Mouse (Mus musculus): ENCODE results near the gene C1qa. TPM values are rescaled to one million over a fixed set of nuclear protein-coding genes. Genes with fewer than 3 reads are reported as not detected.

Gene C1qa
- polyA plus RNA-seq, 1 experiment = not detected

DNA sequence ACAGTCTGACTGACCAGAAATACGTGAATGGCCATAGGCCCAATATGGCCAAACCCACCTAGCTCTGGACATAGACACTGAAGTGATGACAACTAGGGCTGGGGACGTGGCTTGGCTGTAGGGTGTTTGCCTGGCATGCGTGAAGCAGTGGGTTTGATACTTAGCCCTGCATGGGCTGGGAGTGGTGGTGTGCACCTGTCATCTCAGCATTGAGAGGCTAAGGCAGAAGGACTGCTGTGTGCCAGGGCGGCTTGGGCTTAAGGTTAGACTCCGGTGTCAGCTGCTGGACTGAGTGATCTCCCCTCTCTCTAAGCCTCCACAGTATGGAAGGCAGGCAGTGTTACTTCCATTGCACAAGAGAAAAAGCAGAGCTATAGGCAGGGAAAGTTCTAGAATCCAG, 39.3 kb upstream of the C1qa start:
- H3K27me3 ChIP-seq (ENCODE audit: control insufficient read depth, insufficient read depth, insufficient read length) = peaks cover 81% of the 10 kb centered on the region
- TF ChIP-seq MYOG (IDR thresholded peaks at IDR 0.05; ENCODE audit: control insufficient read depth, extremely low read depth, insufficient read length) (no peak), CTCF (IDR thresholded peaks at IDR 0.05; ENCODE audit: control insufficient read depth, insufficient read depth, insufficient read length) (no peak), CEBPB (IDR thresholded peaks at IDR 0.05; ENCODE audit: low read depth) (no peak), USF1 (IDR thresholded peaks at IDR 0.05; ENCODE audit: low read depth) (no peak), FOSL1 (IDR thresholded peaks at IDR 0.05; ENCODE audit: insufficient read depth, low read length, poor library complexity, severe bottlenecking) (no peak), MAX (IDR thresholded peaks at IDR 0.05) (no peak), MYOD1 (IDR thresholded peaks at IDR 0.05; ENCODE audit: control insufficient read depth, insufficient read length, low read depth) (no peak)
- no peaks in the 10 kb centered on the region for H3K36me3 ChIP-seq (ENCODE audit: control insufficient read depth, insufficient read depth)
- H3K79me3 ChIP-seq (ENCODE audit: low read depth) = no peaks in the 10 kb centered on the region
- H3K4me3 ChIP-seq (ENCODE audit: insufficient read depth, poor library complexity, severe bottlenecking) = no peak overlapping the region
- no peak overlapping the region for H3ac ChIP-seq (ENCODE audit: control insufficient read depth, insufficient read length, low read depth)
- no peaks in the 10 kb centered on the region for H3K79me2 ChIP-seq (ENCODE audit: control insufficient read depth, insufficient read depth)

GRCm38 (mm10) chr4:136937344-136937743, 38.7 kb upstream of the C1qa start:
- Histone ChIP-seq H3K27me3 (ENCODE audit: control insufficient read depth, insufficient read depth, insufficient read length) (peaks cover 80% of the 10 kb centered on the region), H3K79me2 (ENCODE audit: control insufficient read depth, insufficient read depth) (no peaks in the 10 kb centered on the region), H3K36me3 (ENCODE audit: control insufficient read depth, insufficient read depth) (no peaks in the 10 kb centered on the region), H3K79me3 (ENCODE audit: low read depth) (no peaks in the 10 kb centered on the region), H3K4me3 (ENCODE audit: insufficient read depth, poor library complexity, severe bottlenecking) (no peak overlapping the region), H3ac (ENCODE audit: control insufficient read depth, insufficient read length, low read depth) (no peak overlapping the region)
- TF ChIP-seq USF1 (IDR thresholded peaks at IDR 0.05; ENCODE audit: low read depth) (no peak), MYOD1 (IDR thresholded peaks at IDR 0.05; ENCODE audit: control insufficient read depth, insufficient read length, low read depth) (no peak), FOSL1 (IDR thresholded peaks at IDR 0.05; ENCODE audit: insufficient read depth, low read length, poor library complexity, severe bottlenecking) (no peak), CTCF (IDR thresholded peaks at IDR 0.05; ENCODE audit: control insufficient read depth, insufficient read depth, insufficient read length) (no peak), CEBPB (IDR thresholded peaks at IDR 0.05; ENCODE audit: low read depth) (no peak), MYOG (IDR thresholded peaks at IDR 0.05; ENCODE audit: control insufficient read depth, extremely low read depth, insufficient read length) (no peak), MAX (IDR thresholded peaks at IDR 0.05) (no peak)

- no peak for TF ChIP-seq USF1 (IDR thresholded peaks at IDR 0.05; ENCODE audit: low read depth)
- H3K79me3 ChIP-seq (ENCODE audit: low read depth) = no peaks in the 10 kb centered on the region
- peaks cover 74% of the 10 kb centered on the region for H3K27me3 ChIP-seq (ENCODE audit: control insufficient read depth, insufficient read depth, insufficient read length)
These were observed 36.4 kb upstream of the C1qa start for GRCm38 (mm10) chr4:136934746-136935613.

GRCm38 (mm10) chr4:136930474-136930873, 31.9 kb upstream of the C1qa start:
- TF ChIP-seq CEBPB (IDR thresholded peaks at IDR 0.05; ENCODE audit: low read depth) (no peak), CTCF (IDR thresholded peaks at IDR 0.05; ENCODE audit: control insufficient read depth, insufficient read depth, insufficient read length) (no peak), FOSL1 (IDR thresholded peaks at IDR 0.05; ENCODE audit: insufficient read depth, low read length, poor library complexity, severe bottlenecking) (no peak)
- H3ac ChIP-seq (ENCODE audit: control insufficient read depth, insufficient read length, low read depth) = no peak overlapping the region
- no peak overlapping the region for H3K4me3 ChIP-seq (ENCODE audit: insufficient read depth, poor library complexity, severe bottlenecking)
- no peaks in the 10 kb centered on the region for H3K79me2 ChIP-seq (ENCODE audit: control insufficient read depth, insufficient read depth)
- no peaks in the 10 kb centered on the region for H3K79me3 ChIP-seq (ENCODE audit: low read depth)
- H3K27me3 ChIP-seq (ENCODE audit: control insufficient read depth, insufficient read depth, insufficient read length) = peaks cover 41% of the 10 kb centered on the region
- H3K36me3 ChIP-seq (ENCODE audit: control insufficient read depth, insufficient read depth) = no peaks in the 10 kb centered on the region

More at GRCm38 (mm10) chr4:136934746-136935613, 36.4 kb upstream of the C1qa start:
- no peak overlapping the region for H3ac ChIP-seq (ENCODE audit: control insufficient read depth, insufficient read length, low read depth)
- H3K79me2 ChIP-seq (ENCODE audit: control insufficient read depth, insufficient read depth) = no peaks in the 10 kb centered on the region
- no peaks in the 10 kb centered on the region for H3K36me3 ChIP-seq (ENCODE audit: control insufficient read depth, insufficient read depth)
- H3K4me3 ChIP-seq (ENCODE audit: insufficient read depth, poor library complexity, severe bottlenecking) = no peak overlapping the region

DNA sequence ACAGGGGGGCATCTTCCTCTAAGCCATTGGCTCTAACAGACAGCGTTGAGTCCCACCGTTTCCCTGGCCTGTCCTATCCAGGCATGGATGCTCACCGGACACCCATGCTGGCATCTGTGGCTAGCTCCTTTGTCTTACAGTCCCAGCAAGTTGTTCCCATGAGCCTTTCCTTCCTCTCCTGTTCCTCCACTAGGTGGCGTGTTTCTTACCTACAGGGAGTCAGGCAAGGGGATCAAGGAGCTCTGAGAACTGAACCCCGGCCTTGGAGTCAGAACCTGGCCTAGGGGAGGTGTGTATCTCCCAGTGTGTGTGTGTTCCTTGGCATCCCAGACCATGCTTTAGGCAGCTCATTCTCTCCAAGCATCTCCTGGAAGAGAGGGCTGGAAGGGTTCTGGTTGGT, 30.3 kb upstream of the C1qa start:
- Histone ChIP-seq H3ac (ENCODE audit: control insufficient read depth, insufficient read length, low read depth) (no peak overlapping the region), H3K27me3 (ENCODE audit: control insufficient read depth, insufficient read depth, insufficient read length) (peaks cover 41% of the 10 kb centered on the region), H3K4me3 (ENCODE audit: insufficient read depth, poor library complexity, severe bottlenecking) (no peak overlapping the region), H3K36me3 (ENCODE audit: control insufficient read depth, insufficient read depth) (no peaks in the 10 kb centered on the region), H3K79me3 (ENCODE audit: low read depth) (no peaks in the 10 kb centered on the region), H3K79me2 (ENCODE audit: control insufficient read depth, insufficient read depth) (no peaks in the 10 kb centered on the region)
- TF ChIP-seq MYOD1 (IDR thresholded peaks at IDR 0.05; ENCODE audit: control insufficient read depth, insufficient read length, low read depth) (no peak), MYOG (IDR thresholded peaks at IDR 0.05; ENCODE audit: control insufficient read depth, extremely low read depth, insufficient read length) (no peak), FOSL1 (IDR thresholded peaks at IDR 0.05; ENCODE audit: insufficient read depth, low read length, poor library complexity, severe bottlenecking) (no peak), MAX (IDR thresholded peaks at IDR 0.05) (no peak), CEBPB (IDR thresholded peaks at IDR 0.05; ENCODE audit: low read depth) (no peak), CTCF (IDR thresholded peaks at IDR 0.05; ENCODE audit: control insufficient read depth, insufficient read depth, insufficient read length) (no peak)

GRCm38 (mm10) chr4:136925804-136926203, 27.2 kb upstream of the C1qa start:
- peaks cover 17% of the 10 kb centered on the region for H3K27me3 ChIP-seq (ENCODE audit: control insufficient read depth, insufficient read depth, insufficient read length)
- no peaks in the 10 kb centered on the region for H3K36me3 ChIP-seq (ENCODE audit: control insufficient read depth, insufficient read depth)
- H3K4me3 ChIP-seq (ENCODE audit: insufficient read depth, poor library complexity, severe bottlenecking) = no peak overlapping the region
- H3K79me2 ChIP-seq (ENCODE audit: control insufficient read depth, insufficient read depth) = no peaks in the 10 kb centered on the region
- no peak overlapping the region for H3ac ChIP-seq (ENCODE audit: control insufficient read depth, insufficient read length, low read depth)
- TF ChIP-seq MYOD1 (IDR thresholded peaks at IDR 0.05; ENCODE audit: control insufficient read depth, insufficient read length, low read depth) (no peak), FOSL1 (IDR thresholded peaks at IDR 0.05; ENCODE audit: insufficient read depth, low read length, poor library complexity, severe bottlenecking) (no peak)
- H3K79me3 ChIP-seq (ENCODE audit: low read depth) = no peaks in the 10 kb centered on the region

Measured in C2C12 (cell line).